Mouse (Mus musculus) limb, embryonic 15.5 days (tissue): ENCODE results near the gene Dnm1. TPM values are rescaled to one million over a fixed set of nuclear protein-coding genes. Genes with fewer than 3 reads are reported as not detected.

Experiments used
- ATAC-seq: fragments of 200-750 bp; cut with Nextera tagmentation; 2 replicates; pipeline ENCODE4 v1.8.0; 2017; ENCODE audit warnings: low read depth, moderate TSS enrichment; ENCODE audit not compliant: insufficient number of reproducible peaks, low FRiP score, low TSS enrichment
- H3K27ac ChIP-seq: fragments of 300-500 bp; sonication (generic); 2 replicates; pipeline ENCODE4 v1.5.1; 2015; ENCODE audit warnings: moderate library complexity, mild to moderate bottlenecking, inconsistent platforms
- H3K27me3 ChIP-seq: fragments of 300-500 bp; sonication (generic); 2 replicates; pipeline ENCODE4 v1.6.1; 2015; ENCODE audit warnings: inconsistent platforms
- H3K36me3 ChIP-seq: fragments of 300-500 bp; sonication (generic); 2 replicates; pipeline ENCODE4 v1.6.1; 2015; ENCODE audit warnings: inconsistent platforms
- H3K4me1 ChIP-seq: fragments of 300-500 bp; sonication (generic); 2 replicates; pipeline ENCODE4 v1.6.1; 2015; ENCODE audit warnings: inconsistent platforms
- H3K4me2 ChIP-seq: fragments of 300-500 bp; sonication (generic); 2 replicates; pipeline ENCODE4 v1.6.1; 2015; ENCODE audit warnings: mild to moderate bottlenecking, inconsistent platforms
- H3K4me3 ChIP-seq: fragments of 300-500 bp; sonication (generic); 2 replicates; pipeline ENCODE4 v1.5.1; 2015; ENCODE audit warnings: mild to moderate bottlenecking, inconsistent platforms
- H3K9ac ChIP-seq: fragments of 300-500 bp; sonication (generic); 2 replicates; pipeline ENCODE4 v1.6.1; 2015; ENCODE audit warnings: inconsistent platforms
- H3K9me3 ChIP-seq: fragments of 300-500 bp; sonication (generic); 2 replicates; pipeline ENCODE4 v1.6.1; 2016; ENCODE audit warnings: inconsistent platforms
- WGBS: fragments of 180-500 bp; shearing (Covaris S2); methylation state at CpG from one replicate; pipeline ENCODE4 v1.1.7; 2015; 5-methylcytosine and 5-hydroxymethylcytosine counted together
- polyA plus RNA-seq: library from polyadenylated mRNA; unstranded; fragments of >200 nt; fragmentation: Nextera tagmentation; extraction: Ambion mirVana; gene quantifications from 2 replicates; pipeline ENCODE4 v1.2.1, GENCODE M21; 2015

Gene Dnm1
- polyA plus RNA-seq, 1 experiment from 2014 or later: 26.6 TPM

- H3K9ac ChIP-seq: no peak overlapping the region
- H3K27me3 ChIP-seq: no peaks in the 10 kb centered on the region
- no peak overlapping the region for H3K27ac ChIP-seq
- no peaks in the 10 kb centered on the region for H3K9me3 ChIP-seq
- H3K4me1 ChIP-seq: peaks cover 54% of the 10 kb centered on the region
- H3K4me2 ChIP-seq: no peak overlapping the region
- no peak overlapping the region for H3K4me3 ChIP-seq
- WGBS: 84% methylated on average over 6 of the region's 6 CpGs
- ATAC-seq: no peak
- peaks cover 28% of the 10 kb centered on the region for H3K36me3 ChIP-seq
Observed at GRCm38 (mm10) chr2:32347019-32347418, 6.1 kb downstream of the Dnm1 start.

- Histone ChIP-seq H3K9ac (no peak overlapping the region), H3K27ac (peak overlapping the region; percentile 59), H3K27me3 (no peaks in the 10 kb centered on the region), H3K4me3 (no peak overlapping the region), H3K4me1 (peaks cover 41% of the 10 kb centered on the region), H3K9me3 (no peaks in the 10 kb centered on the region), H3K4me2 (no peak overlapping the region), H3K36me3 (peaks cover 34% of the 10 kb centered on the region)
- 0 out of 2 replicates have a peak, but pooled peaks have one; percentile 11 for ATAC-seq
- WGBS: 62% methylated on average over 14 of the region's 14 CpGs
Observed at GRCm38 (mm10) chr2:32344598-32345321, 8.4 kb downstream of the Dnm1 start.

GRCm38 (mm10) chr2:32344056-32344455 lies 9.1 kb downstream of the Dnm1 start:
- no peaks in the 10 kb centered on the region for H3K9me3 ChIP-seq
- peaks cover 38% of the 10 kb centered on the region for H3K36me3 ChIP-seq
- H3K27me3 ChIP-seq: no peaks in the 10 kb centered on the region
- no peak overlapping the region for H3K4me3 ChIP-seq
- no peak overlapping the region for H3K4me2 ChIP-seq
- H3K27ac ChIP-seq: peak overlapping the region; percentile 59
- H3K4me1 ChIP-seq: peaks cover 37% of the 10 kb centered on the region
- H3K9ac ChIP-seq: no peak overlapping the region
- WGBS: 79% methylated on average over 10 of the region's 10 CpGs
- no peak for ATAC-seq

- peaks cover 39% of the 10 kb centered on the region for H3K36me3 ChIP-seq
- H3K4me2 ChIP-seq: no peak overlapping the region
- no peak overlapping the region for H3K9ac ChIP-seq
- no peak for ATAC-seq
- peaks cover 37% of the 10 kb centered on the region for H3K4me1 ChIP-seq
- H3K4me3 ChIP-seq: no peak overlapping the region
- 89% methylated on average over 2 of the region's 2 CpGs for WGBS
- H3K27ac ChIP-seq: peak overlapping the region; percentile 59
- H3K27me3 ChIP-seq: no peaks in the 10 kb centered on the region
- no peaks in the 10 kb centered on the region for H3K9me3 ChIP-seq
Observed at GRCm38 (mm10) chr2:32343351-32343671, 9.8 kb downstream of the Dnm1 start.

GRCm38 (mm10) chr2:32342539-32343350 lies 10.4 kb downstream of the Dnm1 start:
- WGBS: 72% methylated on average over 6 of the region's 6 CpGs
- H3K4me1 ChIP-seq: peaks cover 37% of the 10 kb centered on the region
- peaks cover 42% of the 10 kb centered on the region for H3K36me3 ChIP-seq
- no peak overlapping the region for H3K4me3 ChIP-seq
- H3K9ac ChIP-seq: no peak overlapping the region
- 0 out of 2 replicates have a peak, but pooled peaks have one; percentile 11 for ATAC-seq
- H3K4me2 ChIP-seq: no peak overlapping the region
- no peaks in the 10 kb centered on the region for H3K9me3 ChIP-seq
- peak overlapping the region; percentile 59 for H3K27ac ChIP-seq
- no peaks in the 10 kb centered on the region for H3K27me3 ChIP-seq

- Histone ChIP-seq H3K4me1 (peaks cover 37% of the 10 kb centered on the region), H3K27ac (peak overlapping the region; percentile 59), H3K9ac (no peak overlapping the region), H3K27me3 (no peaks in the 10 kb centered on the region), H3K4me2 (no peak overlapping the region), H3K9me3 (no peaks in the 10 kb centered on the region), H3K4me3 (no peak overlapping the region), H3K36me3 (peaks cover 43% of the 10 kb centered on the region)
- no peak for ATAC-seq
- 85% methylated on average over 4 of the region's 4 CpGs for WGBS
Observed at GRCm38 (mm10) chr2:32342039-32342438, 11.1 kb downstream of the Dnm1 start.

- H3K27ac ChIP-seq: peak overlapping the region; percentile 59
- no peak overlapping the region for H3K4me2 ChIP-seq
- ATAC-seq: no peak
- H3K4me3 ChIP-seq: no peak overlapping the region
- H3K27me3 ChIP-seq: no peaks in the 10 kb centered on the region
- H3K9me3 ChIP-seq: no peaks in the 10 kb centered on the region
- 91% methylated on average over 4 of the region's 4 CpGs for WGBS
- peaks cover 43% of the 10 kb centered on the region for H3K36me3 ChIP-seq
- peaks cover 37% of the 10 kb centered on the region for H3K4me1 ChIP-seq
- H3K9ac ChIP-seq: no peak overlapping the region
Observed at GRCm38 (mm10) chr2:32341634-32341939, 11.6 kb downstream of the Dnm1 start.

- WGBS: 81% methylated on average over 13 of the region's 13 CpGs
- H3K9me3 ChIP-seq: no peaks in the 10 kb centered on the region
- no peak overlapping the region for H3K4me2 ChIP-seq
- no peaks in the 10 kb centered on the region for H3K27me3 ChIP-seq
- peaks cover 37% of the 10 kb centered on the region for H3K4me1 ChIP-seq
- H3K9ac ChIP-seq: no peak overlapping the region
- peaks cover 48% of the 10 kb centered on the region for H3K36me3 ChIP-seq
- H3K4me3 ChIP-seq: no peak overlapping the region
- H3K27ac ChIP-seq: peak overlapping the region; percentile 59; the same call in 1 of the 2 replicates
- ATAC-seq: no peak
Observed at GRCm38 (mm10) chr2:32340836-32341633, 12.1 kb downstream of the Dnm1 start.

- Histone ChIP-seq H3K4me2 (no peak overlapping the region), H3K27me3 (no peaks in the 10 kb centered on the region), H3K27ac (no peak overlapping the region), H3K9me3 (no peaks in the 10 kb centered on the region), H3K4me3 (no peak overlapping the region), H3K4me1 (peaks cover 36% of the 10 kb centered on the region), H3K9ac (no peak overlapping the region), H3K36me3 (peaks cover 57% of the 10 kb centered on the region)
- no peak for ATAC-seq
- WGBS: 49% methylated on average over 26 of the region's 26 CpGs
Observed at GRCm38 (mm10) chr2:32339912-32340642, 13.1 kb downstream of the Dnm1 start.

GRCm38 (mm10) chr2:32335888-32336287 lies 17.2 kb downstream of the Dnm1 start:
- H3K36me3 ChIP-seq: peaks cover 81% of the 10 kb centered on the region
- no peak overlapping the region for H3K27ac ChIP-seq
- no peak for ATAC-seq
- H3K27me3 ChIP-seq: no peaks in the 10 kb centered on the region
- H3K4me2 ChIP-seq: no peak overlapping the region
- 52% methylated on average over 15 of the region's 15 CpGs for WGBS
- no peak overlapping the region for H3K4me3 ChIP-seq
- H3K9me3 ChIP-seq: no peaks in the 10 kb centered on the region
- H3K9ac ChIP-seq: no peak overlapping the region
- H3K4me1 ChIP-seq: peaks cover 2% of the 10 kb centered on the region; the same call in 1 of the 2 replicates

- Histone ChIP-seq H3K36me3 (peaks cover 53% of the 10 kb centered on the region), H3K4me1 (peaks cover 32% of the 10 kb centered on the region), H3K27ac (no peak overlapping the region), H3K9ac (no peak overlapping the region), H3K27me3 (no peaks in the 10 kb centered on the region), H3K9me3 (no peaks in the 10 kb centered on the region), H3K4me3 (no peak overlapping the region), H3K4me2 (no peak overlapping the region)
- 87% methylated on average over 5 of the region's 5 CpGs for WGBS
- ATAC-seq: no peak
Observed at GRCm38 (mm10) chr2:32332159-32332558, 21.0 kb downstream of the Dnm1 start.
